Mouse (Mus musculus) lung, adult 2 months (tissue): Measurements from ENCODE around the gene Tmcc3.

Experiments used
- CTCF ChIP-seq: fragments of 200-500 bp; IDR thresholded peaks from 2 replicates; pipeline ENCODE4 v1.5.1; 2011; ENCODE audit warnings: mild to moderate bottlenecking, low read length, control low read depth; ENCODE audit not compliant: insufficient read depth
- POLR2A ChIP-seq: fragments of 200-500 bp; IDR thresholded peaks from 2 replicates; pipeline ENCODE4 v1.6.1; 2011; ENCODE audit warnings: low read depth, mild to moderate bottlenecking, control low read depth, low read length, borderline replicate concordance; ENCODE audit errors: extremely low read depth

DNA sequence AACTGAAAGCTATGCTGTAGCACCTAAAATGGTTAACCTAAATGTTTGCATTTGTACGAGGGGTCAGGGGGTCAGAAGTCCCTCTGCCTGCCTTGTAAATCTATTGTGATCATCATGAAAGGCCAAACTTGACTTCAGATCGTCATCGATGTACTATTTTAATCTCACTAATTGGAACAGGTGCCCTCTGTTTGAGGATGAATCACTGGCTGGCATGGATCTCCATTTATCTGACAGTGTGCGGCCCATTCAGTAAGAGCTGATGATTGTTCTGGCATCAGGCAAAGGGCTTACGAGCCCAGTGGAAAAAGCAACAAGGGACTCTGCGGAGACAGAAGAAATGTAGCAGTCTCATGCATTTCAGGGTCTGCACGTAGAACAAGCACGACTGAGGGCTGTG lies 215.1 kb downstream of the Tmcc3 start:
- TF ChIP-seq CTCF (no peak), POLR2A (no peak)
